Mouse (Mus musculus) erythroid progenitor cell, adult 5-6 weeks (primary cell): ENCODE measurements around the gene Myo15. TPM values are rescaled to one million over a fixed set of nuclear protein-coding genes. Genes with fewer than 3 reads are reported as not detected.
"Not testable (repeated sequence)": the region's sequence is repeated elsewhere in the genome, so short reads cannot be mapped to it uniquely, and the experiment has no call there.

ENCODE experiments used
- ATAC-seq: replicated peaks from 2 replicates; pipeline ENCODE4 v1.8.0; 2016; ENCODE audit warnings: moderate number of reproducible peaks, mild to moderate bottlenecking, moderate TSS enrichment, inconsistent platforms; ENCODE audit not compliant: poor library complexity, low FRiP score, severe bottlenecking
- total RNA-seq, 2 experiments: library from RNA; stranded (forward) in 1 of 2; stranded (reverse) in 1 of 2; fragments of 150-400 nt in 1 of 2; fragments of 186-747, 209-891 nt in 1 of 2; gene quantifications; 2 replicates each; pipeline versions ENCODE4 v1.2.3 to v1.2.4; 2015 to 2017; ENCODE audit warnings: low replicate concordance in 2 of 2

Gene Myo15
- total RNA-seq (2015; ENCODE audit: low replicate concordance) (0.72 and 2.1 TPM in 2 replicates), total RNA-seq (2017; ENCODE audit: low replicate concordance) (3.9 and 5.4 TPM in 2 replicates)

DNA sequence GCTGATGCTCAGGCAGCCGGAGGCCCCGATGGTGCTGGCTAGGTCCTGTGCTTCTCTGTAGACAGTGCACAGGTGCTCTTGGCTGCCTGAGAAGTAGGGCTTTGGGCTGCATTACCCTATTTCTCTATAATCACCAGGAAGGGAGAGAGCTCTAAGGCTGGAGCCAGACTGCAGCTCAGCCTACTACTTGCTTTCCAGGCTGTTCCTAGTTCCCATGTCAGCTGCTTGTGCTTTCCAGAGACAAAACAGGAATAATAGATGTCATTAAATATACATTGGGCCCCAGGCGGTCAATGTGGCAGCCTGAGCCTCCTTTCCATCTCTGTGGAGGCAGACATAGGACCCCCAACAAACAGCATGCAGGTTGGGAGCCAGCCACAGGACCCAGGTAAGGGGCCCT is at the start of gene Myo15:
TSS of gene Myo15 (plus strand) at position 301 of the 400 bp plus-strand sequence.
- no peak for ATAC-seq

- no peak for ATAC-seq
Observed at GRCm38 (mm10) chr11:60422046-60422668, 47.0 kb upstream of the Myo15 start.

DNA sequence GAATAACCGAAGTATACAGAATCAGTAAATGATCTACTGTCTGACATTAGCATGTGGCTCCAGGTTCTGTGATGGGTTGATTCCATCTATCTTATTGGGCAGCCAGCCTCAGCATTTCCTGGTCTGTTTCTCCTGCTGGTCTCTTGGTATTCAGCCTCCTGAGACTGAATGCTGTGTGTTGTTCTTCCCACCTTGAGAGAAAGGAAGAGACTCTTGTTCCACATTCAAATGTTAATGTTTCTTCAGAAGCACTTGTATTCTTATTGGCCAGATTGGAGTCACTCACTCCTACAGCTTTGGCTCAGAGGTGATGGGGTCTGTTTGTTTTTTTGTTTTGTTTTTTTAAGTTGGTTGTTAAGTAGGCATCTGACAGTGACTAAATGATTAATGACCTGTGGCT is 46.1 kb upstream of the Myo15 start:
- no peak for ATAC-seq

DNA sequence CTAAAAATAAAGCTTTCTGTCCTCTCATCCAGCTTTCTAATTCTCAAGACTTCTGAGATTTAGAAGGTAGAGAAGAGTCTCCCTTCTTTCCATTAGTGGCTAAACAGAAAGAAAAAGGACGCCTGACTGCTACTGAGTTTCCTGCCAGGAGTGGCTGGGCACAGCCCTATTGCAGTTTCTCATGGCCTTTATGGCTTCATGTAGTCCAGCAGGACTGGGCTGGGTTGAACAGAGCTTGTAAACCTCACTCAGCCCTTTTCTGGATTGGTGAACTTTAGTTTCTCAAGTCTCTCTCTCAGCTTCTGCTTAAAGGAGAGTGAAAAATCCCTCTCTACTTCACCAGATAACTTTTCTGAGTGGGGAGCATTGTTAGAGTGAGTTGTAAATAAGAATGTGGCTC is 42.7 kb upstream of the Myo15 start:
- ATAC-seq = no peak

- no peak for ATAC-seq
Observed at GRCm38 (mm10) chr11:60427628-60428027, 41.5 kb upstream of the Myo15 start.

- no peak for ATAC-seq
Observed at GRCm38 (mm10) chr11:60433501-60433900, 35.6 kb upstream of the Myo15 start.

GRCm38 (mm10) chr11:60435133-60435532 is 34.0 kb upstream of the Myo15 start:
- ATAC-seq = no peak

DNA sequence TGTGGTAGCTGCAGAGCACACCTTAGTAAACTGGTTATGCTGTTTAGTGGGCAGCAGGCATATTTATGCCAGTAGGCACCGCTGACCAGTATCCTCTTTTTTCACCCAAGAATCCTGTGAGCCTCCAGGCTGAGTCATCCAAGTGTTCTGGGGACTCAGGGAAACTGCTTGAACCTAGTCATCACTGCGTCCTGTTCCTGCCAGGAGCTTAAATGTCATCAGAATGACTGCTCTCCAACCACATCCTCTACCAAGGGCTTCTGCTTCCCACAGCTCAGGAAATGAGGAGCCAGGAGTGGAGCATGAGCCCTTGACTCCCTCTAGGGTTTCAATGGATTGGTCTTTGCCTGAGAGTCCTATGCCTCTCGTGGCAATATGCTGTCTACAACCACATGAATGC is 32.5 kb upstream of the Myo15 start:
- ATAC-seq = no peak

- ATAC-seq = not testable (repeated sequence)
Observed at GRCm38 (mm10) chr11:60439621-60440020, 29.5 kb upstream of the Myo15 start.

DNA sequence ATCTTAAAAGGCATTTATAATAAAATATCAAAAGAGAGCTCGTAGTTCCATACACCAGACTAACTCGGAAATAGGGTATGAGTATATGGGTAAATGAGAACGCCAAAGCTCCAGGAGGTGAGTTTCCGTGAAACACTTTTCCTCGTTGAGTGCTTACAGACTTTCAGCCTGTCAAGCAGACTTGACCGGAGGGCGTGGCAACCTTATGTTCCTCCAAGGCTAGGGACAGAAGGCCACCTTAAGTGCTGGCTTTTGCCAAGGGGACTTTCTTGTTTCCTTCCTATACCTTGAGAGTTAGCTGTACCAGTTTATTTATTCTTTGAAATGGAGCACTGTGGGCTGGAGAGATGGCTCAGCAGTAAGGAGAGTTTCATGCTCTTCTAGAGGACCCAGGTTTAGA is 29.0 kb upstream of the Myo15 start:
- no peak for ATAC-seq

DNA sequence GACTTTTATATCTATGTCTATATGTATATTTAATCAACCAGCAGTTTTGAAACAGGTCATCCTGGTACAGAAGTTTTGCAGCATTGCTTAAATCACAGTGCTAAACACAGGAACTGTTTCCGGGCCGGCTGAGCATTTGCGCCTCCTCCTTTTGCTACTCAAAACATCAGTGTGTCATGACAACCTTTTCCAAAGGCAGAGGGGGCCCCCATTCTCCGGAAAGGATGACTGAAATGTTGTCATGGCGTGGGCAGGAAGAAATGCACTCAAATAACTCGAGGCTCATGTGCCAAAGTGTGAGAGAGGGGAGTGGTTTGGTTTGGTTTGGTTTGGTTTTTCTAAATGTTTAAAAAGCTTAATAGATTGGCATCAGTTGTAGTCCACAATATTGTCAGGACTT is 26.2 kb upstream of the Myo15 start:
- ATAC-seq = no peak

- ATAC-seq = no peak
Observed at GRCm38 (mm10) chr11:60444007-60444406, 25.1 kb upstream of the Myo15 start.

DNA sequence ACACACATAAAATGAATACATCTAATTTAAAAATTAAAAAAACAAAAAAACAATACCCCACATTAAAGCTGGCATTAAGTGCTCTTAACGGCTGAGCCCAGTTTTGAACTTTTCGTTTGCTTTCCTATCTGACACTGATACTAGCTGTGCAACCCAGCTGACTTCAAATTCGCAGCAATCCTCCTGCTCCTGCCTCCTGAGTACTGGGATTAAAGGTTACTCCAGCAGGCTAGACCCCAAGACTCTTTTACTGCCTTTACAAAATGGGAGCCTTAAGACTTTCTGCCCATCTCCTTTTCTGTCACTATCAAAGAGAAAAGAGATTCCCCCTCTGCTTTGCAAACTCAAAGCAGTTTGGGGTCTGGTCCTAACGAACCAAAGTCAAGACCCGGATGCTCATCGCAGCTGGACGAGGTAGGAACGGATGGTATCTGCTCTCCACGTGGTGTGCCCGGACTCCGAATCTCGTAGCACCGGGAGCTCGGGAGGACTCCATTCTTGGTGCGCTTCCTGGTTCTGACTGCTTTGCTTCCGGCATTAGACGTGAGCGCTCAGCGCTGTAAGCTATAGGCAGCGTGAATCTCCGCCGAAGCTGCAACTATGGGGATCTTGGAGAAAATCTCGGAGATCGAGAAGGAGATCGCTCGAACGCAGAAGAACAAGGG is 14.9 kb upstream of the Myo15 start, which contains the start of gene Drg2:
TSS of gene Drg2 (plus strand) at position 512 of the 665 bp plus-strand sequence.
- peak; percentile 76 for ATAC-seq

DNA sequence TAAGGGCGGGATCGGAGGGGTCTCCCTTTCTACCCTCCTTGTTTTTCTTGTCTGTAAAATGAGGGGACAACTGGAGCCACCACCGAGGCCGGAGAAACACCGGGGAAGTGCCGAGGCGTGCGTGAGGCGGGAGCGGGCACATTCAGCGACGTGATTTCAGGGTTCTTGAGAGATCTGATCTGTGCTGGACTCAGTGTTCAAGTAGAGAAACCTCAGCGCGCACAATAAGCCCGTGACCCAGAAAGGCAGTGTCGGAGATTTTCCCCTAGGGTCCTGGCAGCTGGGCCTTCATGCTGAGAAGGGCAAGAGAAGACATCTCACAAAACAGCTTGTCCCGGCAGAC is 14.4 kb upstream of the Myo15 start:
- ATAC-seq = peak; percentile 52; the same call in 1 of the 2 replicates

DNA sequence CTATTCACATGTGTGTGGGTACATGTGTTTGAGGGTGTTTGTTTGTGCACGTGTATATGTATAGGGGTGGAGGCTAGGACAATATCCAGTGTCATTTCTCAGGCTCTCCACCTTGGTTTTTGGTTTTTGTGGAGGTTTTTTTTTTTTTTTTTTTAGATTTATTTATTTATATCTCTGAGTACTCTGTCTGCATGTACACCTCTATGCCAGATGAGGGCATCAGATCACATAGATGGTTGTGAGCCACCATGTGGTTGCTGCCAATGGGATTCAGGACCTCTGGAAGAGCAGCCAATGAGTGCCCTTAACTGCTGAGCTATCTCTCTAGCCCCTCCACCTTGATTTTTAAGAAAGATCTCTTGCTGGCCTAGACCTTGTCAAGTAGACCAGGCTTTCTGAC is 11.2 kb upstream of the Myo15 start:
- ATAC-seq = no peak

- no peak for ATAC-seq
Observed at GRCm38 (mm10) chr11:60465943-60466380, 3.2 kb upstream of the Myo15 start.

DNA sequence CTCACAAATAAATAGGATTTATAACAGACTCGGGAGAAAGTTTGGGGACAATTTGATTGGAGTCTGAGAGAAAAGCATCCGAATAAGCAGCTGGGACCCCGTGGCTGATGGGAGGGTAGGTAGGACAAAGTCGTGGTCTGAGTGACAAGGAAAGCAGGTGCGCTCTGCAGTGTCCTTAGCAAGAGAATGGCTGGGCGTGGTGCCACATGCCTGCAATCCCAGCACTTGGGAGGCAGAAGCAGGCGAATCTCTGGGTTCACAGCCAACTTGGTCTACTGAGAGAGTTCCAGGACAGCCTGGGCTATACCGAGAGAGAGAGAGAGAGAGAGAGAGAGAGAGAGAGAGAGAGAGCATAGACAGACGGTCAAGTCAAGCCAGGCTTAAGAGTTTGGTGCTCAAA is 1.6 kb downstream of the Myo15 start:
- no peak for ATAC-seq

- no peak for ATAC-seq
Observed at GRCm38 (mm10) chr11:60474534-60474933, 5.4 kb downstream of the Myo15 start.

GRCm38 (mm10) chr11:60475668-60476362 is 6.7 kb downstream of the Myo15 start:
- ATAC-seq = no peak

GRCm38 (mm10) chr11:60478121-60478520 is 9.0 kb downstream of the Myo15 start:
- no peak for ATAC-seq

DNA sequence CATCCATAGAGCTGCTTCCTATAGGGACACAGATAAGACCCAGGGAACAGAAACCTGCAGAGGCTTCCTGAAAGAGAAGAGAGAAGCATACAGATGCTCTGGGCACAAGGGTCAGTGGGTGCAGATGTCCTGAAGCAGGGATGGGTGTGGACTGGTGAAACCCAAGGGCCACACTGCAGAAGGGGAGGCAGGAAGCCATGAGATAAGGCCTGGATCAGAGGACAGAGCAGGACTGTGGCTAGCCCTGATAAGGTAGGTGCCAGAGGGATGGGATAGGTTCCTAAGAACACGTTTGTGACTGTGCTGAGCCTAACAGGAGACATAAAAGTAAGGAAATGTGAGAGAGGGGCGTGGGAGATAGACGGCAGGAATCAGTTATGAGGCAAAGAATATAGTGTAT is 17.1 kb downstream of the Myo15 start:
- peak; percentile 92 for ATAC-seq
